Mouse (Mus musculus) hindbrain, embryonic 12.5 days (tissue): ENCODE results near the gene Hpd. TPM values are rescaled to one million over a fixed set of nuclear protein-coding genes. Genes with fewer than 3 reads are reported as not detected.
A peak's percentile ranks its signal among the peaks of the same experiment; 100 is the strongest.

Source experiments
- ATAC-seq: fragments of 200-750 bp; cut with Nextera tagmentation; 2 replicates; pipeline ENCODE4 v1.8.0; 2017; ENCODE audit warnings: moderate TSS enrichment; ENCODE audit not compliant: low FRiP score
- H3K27ac ChIP-seq: fragments of 300-500 bp; sonication (generic); 2 replicates; pipeline ENCODE4 v1.5.1; 2016; ENCODE audit warnings: mild to moderate bottlenecking
- H3K27me3 ChIP-seq: fragments of 300-500 bp; sonication (generic); 2 replicates; pipeline ENCODE4 v1.6.1; 2016; ENCODE audit warnings: mild to moderate bottlenecking
- H3K36me3 ChIP-seq: fragments of 300-500 bp; sonication (generic); 2 replicates; pipeline ENCODE4 v1.6.1; 2016; ENCODE audit warnings: mild to moderate bottlenecking
- H3K4me1 ChIP-seq: fragments of 300-500 bp; sonication (generic); 2 replicates; pipeline ENCODE4 v1.6.1; 2016
- H3K4me2 ChIP-seq: fragments of 300-500 bp; sonication (generic); replicated peaks from 2 replicates; pipeline ENCODE4 v1.6.1; 2016; ENCODE audit warnings: mild to moderate bottlenecking
- H3K4me3 ChIP-seq: fragments of 300-500 bp; sonication (generic); 2 replicates; pipeline ENCODE4 v1.5.1; 2016; ENCODE audit warnings: mild to moderate bottlenecking
- H3K9ac ChIP-seq: fragments of 300-500 bp; sonication (generic); 2 replicates; pipeline ENCODE4 v1.6.1; 2016; ENCODE audit warnings: mild to moderate bottlenecking, moderate library complexity
- H3K9me3 ChIP-seq: fragments of 300-500 bp; sonication (generic); replicated peaks from 2 replicates; pipeline ENCODE4 v1.6.1; 2016; ENCODE audit warnings: mild to moderate bottlenecking
- WGBS: fragments of 180-500 bp; shearing (Covaris S2); methylation state at CpG from one replicate; pipeline ENCODE4 v1.1.7; 2016; 5-methylcytosine and 5-hydroxymethylcytosine counted together
- polyA plus RNA-seq: library from polyadenylated mRNA; unstranded; fragments of >200 nt; fragmentation: Nextera tagmentation; extraction: Ambion mirVana; gene quantifications from 2 replicates; pipeline ENCODE4 v1.2.1, GENCODE M21; 2016

Hpd gene
- polyA plus RNA-seq, 1 experiment from 2014 or later, result not detected

GRCm38 (mm10) chr5:123136361-123137043 is 46.0 kb downstream of the Hpd start:
- WGBS, result under 1% methylated on average over 13 of the region's 13 CpGs
- Histone ChIP-seq H3K4me1 (peaks cover 68% of the 10 kb centered on the region), H3K9me3 (no peaks in the 10 kb centered on the region), H3K27ac (peak overlapping the region; percentile 100), H3K27me3 (no peaks in the 10 kb centered on the region), H3K4me2 (peak overlapping the region; percentile 100), H3K9ac (peak overlapping the region; percentile 100), H3K4me3 (peak overlapping the region; percentile 98), H3K36me3 (peaks cover 18% of the 10 kb centered on the region; the same call in 1 of the 2 replicates)
- peak; percentile 17; the same call in 1 of the 2 replicates for ATAC-seq

- no peaks in the 10 kb centered on the region for H3K9me3 ChIP-seq
- ATAC-seq, result no peak
- H3K36me3 ChIP-seq, result peaks cover 18% of the 10 kb centered on the region; the same call in 1 of the 2 replicates
- H3K9ac ChIP-seq, result peak overlapping the region; percentile 100
- peaks cover 69% of the 10 kb centered on the region for H3K4me1 ChIP-seq
- WGBS, result 4% methylated on average over 29 of the region's 30 CpGs
- H3K27me3 ChIP-seq, result no peaks in the 10 kb centered on the region
- peak overlapping the region; percentile 98 for H3K4me3 ChIP-seq
- H3K27ac ChIP-seq, result peak overlapping the region; percentile 100
- H3K4me2 ChIP-seq, result peak overlapping the region; percentile 100
Observed at GRCm38 (mm10) chr5:123135471-123136360, 46.8 kb downstream of the Hpd start.

- 19% methylated on average over 8 of the region's 8 CpGs for WGBS
- Histone ChIP-seq H3K27ac (peak overlapping the region; percentile 100), H3K27me3 (no peaks in the 10 kb centered on the region), H3K4me2 (peak overlapping the region; percentile 100), H3K36me3 (peaks cover 23% of the 10 kb centered on the region; the same call in 1 of the 2 replicates), H3K4me3 (peak overlapping the region; percentile 98), H3K4me1 (peaks cover 69% of the 10 kb centered on the region), H3K9ac (peak overlapping the region; percentile 100), H3K9me3 (no peaks in the 10 kb centered on the region)
- ATAC-seq, result no peak
Observed at GRCm38 (mm10) chr5:123134875-123135382, 47.6 kb downstream of the Hpd start.

GRCm38 (mm10) chr5:123134186-123134874 is 48.2 kb downstream of the Hpd start:
- ATAC-seq, result no peak
- WGBS, result 24% methylated on average over 13 of the region's 13 CpGs
- H3K36me3 ChIP-seq, result peaks cover 29% of the 10 kb centered on the region
- H3K9ac ChIP-seq, result peak overlapping the region; percentile 100
- H3K27me3 ChIP-seq, result no peaks in the 10 kb centered on the region
- peak overlapping the region; percentile 98 for H3K4me3 ChIP-seq
- peak overlapping the region; percentile 100 for H3K27ac ChIP-seq
- no peaks in the 10 kb centered on the region for H3K9me3 ChIP-seq
- H3K4me1 ChIP-seq, result peaks cover 69% of the 10 kb centered on the region
- H3K4me2 ChIP-seq, result peak overlapping the region; percentile 100

- WGBS, result 16% methylated on average over 6 of the region's 7 CpGs
- Histone ChIP-seq H3K27ac (peak overlapping the region; percentile 100), H3K9me3 (no peaks in the 10 kb centered on the region), H3K36me3 (peaks cover 30% of the 10 kb centered on the region), H3K4me3 (peak overlapping the region; percentile 98; the same call in 1 of the 2 replicates), H3K4me2 (peak overlapping the region; percentile 100), H3K27me3 (no peaks in the 10 kb centered on the region), H3K4me1 (peaks cover 72% of the 10 kb centered on the region), H3K9ac (peak overlapping the region; percentile 100; the same call in 1 of the 2 replicates)
- ATAC-seq, result no peak
Observed at GRCm38 (mm10) chr5:123133784-123134143, 48.8 kb downstream of the Hpd start.

GRCm38 (mm10) chr5:123133083-123133783 is 49.3 kb downstream of the Hpd start:
- no peaks in the 10 kb centered on the region for H3K27me3 ChIP-seq
- H3K36me3 ChIP-seq, result peaks cover 34% of the 10 kb centered on the region
- WGBS, result 20% methylated on average over 18 of the region's 18 CpGs
- no peak for ATAC-seq
- no peaks in the 10 kb centered on the region for H3K9me3 ChIP-seq
- H3K4me1 ChIP-seq, result peaks cover 74% of the 10 kb centered on the region
- H3K4me2 ChIP-seq, result peak overlapping the region; percentile 100
- H3K4me3 ChIP-seq, result peak overlapping the region; percentile 98; the same call in 1 of the 2 replicates
- peak overlapping the region; percentile 100 for H3K27ac ChIP-seq
- 0 out of 2 replicates have a peak overlapping the region, but pooled peaks have one; percentile 100 for H3K9ac ChIP-seq

- peak within 1 kb of the TSS; percentile 27 for H3K4me3 ChIP-seq
- peak within 1 kb of the TSS; percentile 100 for H3K9ac ChIP-seq
- H3K36me3 ChIP-seq, result peaks cover 40% of the 10 kb centered on the region
- H3K4me1 ChIP-seq, result peaks cover 67% of the 10 kb centered on the region
- no peaks in the 10 kb centered on the region for H3K9me3 ChIP-seq
- peak; percentile 44 for ATAC-seq
- 2% methylated on average over 44 of the region's 44 CpGs for WGBS
- no peaks in the 10 kb centered on the region for H3K27me3 ChIP-seq
- H3K4me2 ChIP-seq, result peak within 1 kb of the TSS; percentile 100
- H3K27ac ChIP-seq, result peak within 1 kb of the TSS; percentile 100
Observed at GRCm38 (mm10) chr5:123132308-123133071, 50.0 kb downstream of the Hpd start, which contains the start of gene Rhof. Gene Rhof (minus strand): TSS chr5:123132692.

GRCm38 (mm10) chr5:123130814-123131148 is 51.7 kb downstream of the Hpd start:
- 94% methylated on average over 5 of the region's 5 CpGs for WGBS
- Histone ChIP-seq H3K4me3 (no peak overlapping the region), H3K27me3 (no peaks in the 10 kb centered on the region), H3K4me1 (peaks cover 50% of the 10 kb centered on the region), H3K27ac (no peak overlapping the region), H3K9me3 (no peaks in the 10 kb centered on the region), H3K4me2 (no peak overlapping the region), H3K36me3 (peaks cover 46% of the 10 kb centered on the region), H3K9ac (no peak overlapping the region)
- ATAC-seq, result no peak

GRCm38 (mm10) chr5:123130030-123130813 is 52.3 kb downstream of the Hpd start:
- no peak for ATAC-seq
- 89% methylated on average over 9 of the region's 9 CpGs for WGBS
- Histone ChIP-seq H3K9me3 (no peaks in the 10 kb centered on the region), H3K4me3 (no peak overlapping the region), H3K9ac (no peak overlapping the region), H3K4me1 (peaks cover 44% of the 10 kb centered on the region), H3K36me3 (peaks cover 52% of the 10 kb centered on the region), H3K27me3 (no peaks in the 10 kb centered on the region), H3K4me2 (no peak overlapping the region), H3K27ac (no peak overlapping the region)

GRCm38 (mm10) chr5:123129170-123129757 is 53.3 kb downstream of the Hpd start:
- no peak overlapping the region for H3K9ac ChIP-seq
- no peaks in the 10 kb centered on the region for H3K27me3 ChIP-seq
- peaks cover 51% of the 10 kb centered on the region for H3K36me3 ChIP-seq
- WGBS, result 86% methylated on average over 10 of the region's 10 CpGs
- no peak overlapping the region for H3K4me3 ChIP-seq
- ATAC-seq, result no peak
- H3K9me3 ChIP-seq, result no peaks in the 10 kb centered on the region
- no peak overlapping the region for H3K27ac ChIP-seq
- H3K4me1 ChIP-seq, result peaks cover 35% of the 10 kb centered on the region
- no peak overlapping the region for H3K4me2 ChIP-seq
